Mouse (Mus musculus): ENCODE measurements around the gene Fam83f. TPM values are rescaled to one million over a fixed set of nuclear protein-coding genes. Genes with fewer than 3 reads are reported as not detected.

Fam83f gene
- total RNA-seq, 2 experiments from 2014 or later: 0.17 to 0.23 TPM

DNA sequence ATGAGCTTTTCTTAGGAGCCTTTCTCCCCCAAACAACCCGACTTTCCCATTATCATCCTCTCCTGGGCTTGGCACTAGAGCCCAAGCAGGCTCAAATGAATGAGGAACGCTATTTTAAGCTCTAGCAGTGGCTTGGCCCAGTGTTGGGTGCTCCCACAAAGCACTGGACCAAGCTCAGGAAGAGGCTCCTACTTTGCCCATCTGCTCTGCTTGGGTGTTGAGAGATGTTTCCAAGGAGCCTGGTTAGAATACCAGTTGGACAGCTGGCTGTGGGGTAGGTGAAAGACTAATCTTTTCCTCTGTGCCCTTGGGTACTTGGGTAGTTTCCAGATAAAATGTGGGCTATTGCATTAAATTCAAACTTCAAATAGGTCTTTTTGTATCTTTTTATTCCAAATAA, 1.2 kb downstream of the Fam83f start:
- DNase-seq: no peak

DNA sequence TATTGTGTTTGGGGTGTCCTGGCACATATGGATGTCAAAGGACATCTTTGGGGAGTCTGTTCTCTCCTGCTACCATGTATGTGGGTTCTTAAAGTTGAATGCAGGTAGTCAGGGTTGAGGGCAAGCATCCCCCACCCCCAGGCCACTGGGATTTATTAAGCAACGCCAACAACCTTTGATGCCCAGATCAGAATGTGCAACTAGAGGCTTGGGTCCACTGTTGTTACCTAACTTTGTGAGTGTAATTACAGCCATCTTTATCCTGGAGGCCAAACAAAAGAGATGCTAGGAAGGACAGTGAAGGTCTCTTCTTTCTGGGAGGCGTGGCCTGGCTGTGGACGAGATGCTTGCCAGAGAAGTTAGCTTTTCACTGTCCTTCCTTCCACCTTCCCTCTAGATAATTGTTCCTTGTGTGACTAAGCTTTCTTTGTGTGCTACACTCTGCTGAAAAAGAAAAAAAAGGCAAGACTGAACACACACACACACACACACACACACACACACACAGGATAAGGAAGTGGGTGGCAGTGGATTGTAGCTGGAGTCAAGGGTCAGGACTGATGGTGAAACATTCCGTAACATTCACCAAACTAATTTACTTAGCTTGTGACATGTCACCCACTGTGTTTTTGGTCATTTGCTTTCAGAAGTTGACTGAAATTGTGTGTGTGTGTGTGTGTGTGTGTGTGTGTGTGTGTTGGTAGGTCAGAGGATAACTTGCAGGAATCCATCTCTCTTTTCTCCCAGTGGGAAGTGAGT, 1.9 kb downstream of the Fam83f start:
- no peak for DNase-seq

DNA sequence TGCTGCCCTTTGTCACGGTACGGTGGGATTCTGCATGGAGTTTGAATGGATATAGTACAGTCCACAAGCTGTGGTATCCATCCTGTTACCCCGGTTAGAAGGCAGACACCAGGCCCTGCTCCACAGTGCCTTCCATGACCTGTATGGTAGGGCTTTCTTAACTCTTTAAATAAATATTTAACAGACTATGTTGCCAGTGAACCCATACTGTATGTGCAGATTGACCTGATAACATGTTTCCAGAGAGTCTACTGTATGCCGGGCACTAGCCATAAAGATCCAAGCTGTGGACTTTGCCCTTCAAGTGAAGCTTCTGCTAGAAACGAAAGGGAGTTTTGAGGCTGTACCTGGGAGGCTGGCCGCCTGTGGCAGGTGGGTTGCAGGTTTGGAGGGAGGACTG, 3.1 kb downstream of the Fam83f start:
- no peak for DNase-seq

DNA sequence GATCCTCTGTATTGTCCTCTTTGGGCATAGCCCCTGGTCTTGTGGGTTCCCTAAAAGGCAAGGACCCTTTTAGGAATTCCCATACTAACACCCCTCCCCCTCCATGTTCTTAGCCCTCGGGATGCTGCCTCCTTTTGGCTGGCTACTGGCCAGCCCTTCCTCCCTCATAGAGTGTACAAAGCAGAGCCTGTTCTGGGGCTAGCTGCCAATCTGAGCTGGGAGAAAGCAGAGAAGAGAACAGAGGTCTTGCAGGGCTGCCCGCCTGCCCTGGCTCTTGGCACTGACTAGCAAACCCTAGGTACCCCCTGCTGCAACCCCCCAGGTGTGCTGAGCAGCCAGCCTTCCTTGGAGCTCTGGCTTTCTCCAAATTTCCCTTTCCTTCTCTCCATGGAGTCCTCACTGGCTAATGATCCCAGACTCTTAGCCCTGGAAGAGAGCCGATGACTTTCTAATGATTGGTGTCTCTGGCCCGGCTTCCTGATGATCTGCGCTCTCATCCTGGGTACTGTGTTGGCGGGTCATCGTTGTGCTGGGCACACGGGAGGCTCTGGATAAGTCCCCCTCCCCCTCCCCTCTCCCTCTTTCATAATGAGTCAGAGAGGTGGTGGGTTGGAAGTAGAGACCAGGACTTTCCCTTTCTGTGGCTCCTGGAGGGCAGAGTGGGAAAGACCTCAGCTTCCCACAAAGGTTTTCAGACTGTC, 8.0 kb downstream of the Fam83f start:
- peak; percentile 62 for DNase-seq

DNA sequence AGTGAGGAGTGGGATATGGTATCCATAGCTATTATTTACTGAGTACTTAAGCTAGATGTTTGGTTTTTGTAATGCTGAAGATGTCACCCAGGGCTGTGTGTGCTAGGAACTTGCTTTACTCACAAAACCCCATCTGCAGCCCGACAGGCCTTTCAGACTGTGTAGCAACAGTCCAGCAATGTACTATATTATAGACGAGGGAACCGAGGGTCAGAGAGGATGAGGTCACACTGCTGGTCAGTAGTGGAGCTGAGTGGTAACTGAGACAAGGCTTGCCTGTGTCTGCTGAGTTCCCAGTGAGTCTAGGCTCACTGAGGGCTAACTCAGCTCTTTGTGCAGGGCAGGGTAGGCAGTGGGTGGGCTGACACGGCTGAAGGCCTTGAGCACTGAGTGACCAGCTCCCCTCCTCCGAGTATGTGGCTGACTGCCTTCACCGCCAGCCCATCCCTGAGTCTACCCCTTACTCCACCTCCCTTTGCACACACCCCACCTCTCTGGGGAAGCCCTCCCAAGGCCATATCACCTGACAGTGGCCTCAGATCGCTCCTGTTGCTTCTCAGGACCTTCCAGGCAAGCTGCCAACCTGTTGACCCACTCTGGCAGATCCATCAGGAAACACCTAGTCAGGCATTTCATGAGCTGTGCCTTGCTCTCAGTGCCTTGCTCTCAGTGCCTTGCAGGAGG, 8.8 kb downstream of the Fam83f start:
- DNase-seq: peak; percentile 63

DNA sequence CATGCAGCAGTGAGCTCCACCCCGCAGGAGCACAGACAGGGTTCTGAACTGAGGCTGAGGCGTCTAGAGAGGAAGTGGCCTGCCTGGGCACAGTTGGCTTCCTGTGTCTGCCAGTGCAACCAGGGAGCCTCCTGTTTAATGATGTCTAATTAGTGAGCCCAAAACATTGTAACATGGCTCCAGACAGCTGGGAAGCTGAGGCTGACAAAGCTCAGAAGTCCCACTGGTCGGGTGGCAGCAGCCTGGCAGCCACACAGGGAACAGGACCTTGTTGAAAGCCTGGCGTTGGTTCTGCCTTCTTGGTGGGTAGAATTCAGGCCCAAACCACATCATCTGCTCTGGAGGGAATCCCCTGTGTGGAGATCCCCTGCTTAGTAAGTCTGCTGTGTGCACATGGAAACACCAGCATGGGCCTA, 9.8 kb downstream of the Fam83f start:
- no peak for DNase-seq

DNA sequence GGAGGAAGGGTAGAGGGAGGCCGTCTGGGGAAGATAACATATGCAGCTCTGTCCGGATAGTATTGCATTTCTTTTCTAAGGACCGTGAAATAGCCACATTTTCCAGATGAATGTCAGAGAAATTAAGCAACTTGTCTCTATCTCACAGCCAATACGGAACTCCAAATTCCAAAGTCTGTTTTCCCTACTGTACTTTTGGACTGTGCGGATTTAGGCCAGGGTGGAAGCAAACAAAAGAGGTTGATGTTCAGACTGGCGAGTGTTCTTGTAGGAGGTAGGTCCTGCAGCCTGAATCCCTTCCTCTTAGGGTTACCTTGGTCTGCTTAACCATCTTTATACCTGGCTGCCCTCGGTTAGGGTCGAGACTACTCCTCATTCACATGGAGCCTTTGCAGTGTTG, 10.7 kb downstream of the Fam83f start:
- DNase-seq: no peak

DNA sequence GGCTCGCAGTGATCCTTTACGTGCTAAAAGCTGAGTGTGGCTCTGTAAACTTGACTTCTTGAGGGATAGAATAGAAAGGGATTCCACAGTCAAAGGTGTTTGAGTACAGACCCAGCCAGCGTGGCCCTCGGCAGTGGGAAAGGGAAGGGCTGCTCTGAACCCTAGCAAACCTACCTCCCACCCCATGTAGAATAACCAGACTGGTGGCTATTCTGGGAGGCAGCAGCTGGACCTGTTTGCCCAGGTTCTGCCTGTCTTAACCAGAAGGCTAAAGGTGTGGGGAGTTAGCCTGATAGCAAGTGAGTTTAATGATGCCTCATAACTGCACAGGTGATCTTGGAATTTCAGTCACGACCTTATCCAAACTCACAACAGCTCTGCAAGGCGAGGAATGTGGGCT, 11.5 kb downstream of the Fam83f start:
- no peak for DNase-seq

DNA sequence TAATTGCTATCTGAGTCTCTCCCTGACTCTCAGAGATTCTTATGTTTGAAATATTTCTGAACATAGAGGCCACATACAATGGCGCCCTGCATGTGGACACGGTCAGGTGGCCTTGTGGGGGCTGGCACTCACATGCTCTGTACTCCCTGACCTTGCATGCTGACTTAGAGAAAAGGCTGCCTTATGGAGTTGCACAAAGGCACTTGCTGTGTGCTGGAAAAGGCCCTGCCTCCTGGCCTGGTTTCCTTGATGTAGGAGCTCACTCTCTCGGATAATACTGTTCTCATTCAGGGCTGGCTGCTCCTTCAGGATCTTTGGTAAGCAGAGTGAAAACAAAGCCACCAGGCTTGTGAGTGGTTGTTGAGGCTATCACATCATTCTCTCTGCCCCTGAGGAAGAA, 12.3 kb downstream of the Fam83f start:
- no peak for DNase-seq

DNA sequence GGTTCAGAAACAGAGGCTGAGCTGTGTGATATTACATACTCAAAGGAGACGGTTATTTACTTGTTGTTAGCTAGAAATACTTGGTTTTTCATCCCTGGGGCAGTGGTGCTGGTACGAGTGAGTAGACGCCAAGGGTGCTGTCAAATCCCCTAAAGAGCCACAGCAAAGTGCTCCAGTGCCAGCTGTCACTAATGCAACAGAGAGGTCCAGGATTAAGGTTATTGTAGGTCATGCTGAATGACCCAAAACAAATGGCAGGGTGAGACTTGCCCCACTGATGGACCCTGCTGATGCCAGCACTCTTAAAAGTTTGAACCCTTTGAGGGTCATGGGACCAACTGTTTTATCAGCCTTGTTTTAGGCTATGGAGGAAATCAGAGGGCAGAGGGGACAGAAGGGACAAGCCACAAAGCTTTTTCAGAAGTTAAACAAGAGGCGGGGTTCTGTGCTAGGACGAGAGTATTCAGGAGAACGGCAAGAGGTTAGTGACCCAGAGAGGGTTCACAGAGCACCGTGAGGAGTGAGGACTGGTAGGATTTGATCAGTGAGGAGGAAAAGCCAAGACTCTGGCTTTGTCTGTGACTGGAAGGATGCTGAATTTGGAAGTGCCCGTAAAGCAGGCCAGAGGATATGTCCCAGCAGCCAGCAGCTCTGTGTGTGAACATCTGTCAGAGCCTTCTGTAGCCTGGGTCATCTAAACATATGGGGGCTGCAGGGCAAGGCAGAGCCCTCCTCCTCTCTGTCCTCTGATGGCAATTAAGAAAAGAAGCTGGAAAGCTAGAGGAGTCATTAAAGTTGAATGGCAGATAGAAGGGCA, 13.3 kb downstream of the Fam83f start:
- DNase-seq: no peak

DNA sequence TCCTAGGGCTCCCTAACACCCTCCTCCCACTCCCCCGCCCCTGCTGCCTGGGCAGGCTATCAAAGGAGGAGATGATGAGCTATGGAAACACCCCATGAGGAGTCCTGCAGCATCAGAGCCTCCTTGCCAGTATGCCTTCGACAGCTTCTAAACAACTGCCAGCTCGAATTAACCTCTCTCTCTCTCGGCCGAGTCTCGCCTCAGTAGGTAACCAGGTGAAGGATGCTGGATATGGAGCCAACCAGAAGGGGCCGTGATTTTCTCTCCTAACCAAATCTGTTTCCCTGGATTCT, 13.9 kb downstream of the Fam83f start:
- DNase-seq: no peak

DNA sequence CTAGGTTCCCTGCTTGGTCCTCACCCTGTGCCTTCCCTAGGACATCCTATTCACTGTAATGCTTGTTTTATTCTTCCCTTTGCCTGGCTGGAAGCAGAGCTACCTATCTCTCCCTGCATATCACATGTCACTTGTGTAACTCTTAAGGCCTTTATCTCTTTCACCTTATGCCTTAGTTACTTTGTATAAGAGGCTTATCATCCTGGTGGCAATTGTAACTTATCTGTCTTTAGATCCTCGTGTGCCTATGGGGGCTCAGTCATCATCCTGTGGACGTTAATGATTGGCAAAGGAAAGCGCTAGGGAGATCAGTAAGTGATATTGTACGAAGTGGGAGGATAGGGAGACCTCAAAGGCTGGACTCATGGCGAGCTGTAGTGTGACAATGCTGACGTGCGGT, 16.9 kb downstream of the Fam83f start:
- no peak for DNase-seq

DNA sequence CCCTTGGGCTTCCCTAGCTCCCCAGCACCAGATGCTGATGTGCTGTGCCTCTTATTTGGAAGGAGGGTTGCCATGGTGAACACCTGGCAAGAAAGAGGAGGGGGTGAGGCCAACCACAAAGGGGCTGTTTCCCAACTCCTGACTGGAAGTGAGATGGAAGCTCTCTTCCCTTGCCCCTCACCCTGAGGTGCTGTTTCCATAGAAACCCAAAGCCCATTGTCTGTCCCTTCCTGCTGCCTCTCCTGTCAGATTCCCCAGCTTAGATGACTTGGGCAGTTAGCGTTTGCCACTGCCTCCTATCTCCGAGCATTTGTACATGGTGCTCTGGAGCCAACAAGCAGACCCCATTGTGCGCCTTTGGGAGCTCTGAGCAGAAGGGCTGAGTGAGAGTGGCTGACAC, 21.8 kb downstream of the Fam83f start:
- DNase-seq: no peak

DNA sequence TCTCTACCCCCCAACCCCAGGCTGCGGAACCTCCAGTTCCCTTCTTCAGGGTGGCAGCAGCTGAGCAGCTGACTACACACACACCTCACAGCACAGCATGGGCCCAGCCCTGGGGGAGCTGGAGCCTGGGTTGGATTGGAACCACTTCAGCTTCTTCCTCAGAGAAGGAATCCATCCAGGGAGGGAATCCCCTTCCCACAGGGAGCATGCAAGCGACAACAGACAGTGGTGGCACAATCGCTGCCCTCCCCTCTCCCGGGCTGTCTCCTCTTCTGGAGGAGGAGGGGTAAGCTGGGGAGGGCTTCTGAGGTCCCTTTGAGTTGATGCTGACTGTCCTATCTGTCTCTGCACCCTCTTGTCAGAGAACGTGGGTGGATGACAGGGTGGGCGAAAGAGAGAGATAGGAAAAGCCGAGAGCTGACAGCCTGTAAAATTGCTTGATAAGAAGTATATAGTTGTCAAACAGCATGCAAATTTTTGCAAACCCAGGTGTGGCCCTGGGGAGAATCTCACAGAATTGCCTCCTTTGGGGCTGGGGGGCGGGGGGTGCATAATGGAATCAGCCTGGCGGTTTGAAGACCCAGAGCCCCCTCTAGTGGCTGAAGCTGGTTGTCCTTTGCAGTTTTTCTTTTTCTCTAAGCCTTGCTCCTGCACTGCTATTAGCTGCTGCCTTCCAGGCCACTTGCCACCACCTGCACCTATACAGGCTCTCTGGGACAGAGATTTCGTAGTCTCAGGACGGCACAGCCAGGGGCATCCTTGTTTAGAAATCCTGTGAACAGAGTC, 22.7 kb downstream of the Fam83f start:
- DNase-seq: peak; percentile 74

DNA sequence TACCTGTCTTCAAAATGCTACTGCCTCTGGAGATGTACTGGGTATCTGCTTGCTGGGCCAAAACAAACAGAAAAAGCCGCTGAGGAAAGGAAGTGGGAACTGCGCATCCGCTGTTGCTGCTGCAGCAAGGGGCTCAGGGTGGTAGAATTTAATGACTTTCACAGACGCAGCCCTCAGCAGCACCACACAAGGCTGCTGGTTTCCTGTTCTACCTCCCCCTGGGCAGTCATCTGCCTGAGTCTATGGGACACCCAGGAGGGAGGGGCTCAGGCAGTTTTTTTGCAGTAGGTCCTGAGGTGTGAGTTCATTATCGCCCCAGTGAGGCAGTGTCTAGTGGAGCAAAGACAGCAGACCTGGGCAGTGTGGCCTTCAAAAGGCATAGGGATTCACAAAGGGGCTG, 25.9 kb downstream of the Fam83f start:
- no peak for DNase-seq

DNA sequence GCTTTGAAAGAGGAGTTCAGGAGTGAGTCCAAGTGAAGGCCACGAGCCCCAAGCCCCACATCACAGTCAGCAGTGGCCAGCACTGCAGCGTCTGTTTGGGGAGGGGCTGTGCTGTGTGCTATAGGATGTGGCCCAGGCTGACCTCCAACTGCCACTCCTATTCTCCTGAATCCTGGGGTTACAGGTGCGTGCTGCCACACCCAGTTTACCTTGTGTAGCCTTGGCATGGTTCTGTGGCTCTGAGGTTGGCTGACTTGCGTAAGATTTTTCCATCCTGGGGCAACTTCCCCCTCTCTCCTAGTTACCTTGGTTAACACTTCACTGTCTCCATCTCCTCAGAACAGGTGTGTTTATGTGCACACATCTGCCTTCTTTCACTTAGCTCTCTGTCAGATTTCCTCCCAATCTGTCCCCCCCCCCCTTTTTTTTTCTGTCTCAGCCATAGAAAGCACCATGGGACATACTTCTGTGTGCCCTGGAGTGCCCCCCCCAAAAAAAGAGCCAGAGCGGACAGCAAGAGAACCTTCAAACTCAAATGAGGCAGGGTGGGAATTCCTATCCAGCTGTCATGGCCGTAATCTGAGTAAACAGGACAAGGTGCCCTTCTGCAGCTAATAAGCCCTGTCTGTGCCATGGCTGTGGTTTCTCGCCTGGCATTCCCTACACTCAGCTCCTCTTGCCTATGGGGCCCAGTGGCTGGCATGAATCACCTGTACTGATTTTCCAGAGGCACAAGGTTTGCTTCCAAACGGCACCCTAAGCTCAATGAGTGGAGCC, 30.0 kb downstream of the Fam83f start:
- no peak for DNase-seq

DNA sequence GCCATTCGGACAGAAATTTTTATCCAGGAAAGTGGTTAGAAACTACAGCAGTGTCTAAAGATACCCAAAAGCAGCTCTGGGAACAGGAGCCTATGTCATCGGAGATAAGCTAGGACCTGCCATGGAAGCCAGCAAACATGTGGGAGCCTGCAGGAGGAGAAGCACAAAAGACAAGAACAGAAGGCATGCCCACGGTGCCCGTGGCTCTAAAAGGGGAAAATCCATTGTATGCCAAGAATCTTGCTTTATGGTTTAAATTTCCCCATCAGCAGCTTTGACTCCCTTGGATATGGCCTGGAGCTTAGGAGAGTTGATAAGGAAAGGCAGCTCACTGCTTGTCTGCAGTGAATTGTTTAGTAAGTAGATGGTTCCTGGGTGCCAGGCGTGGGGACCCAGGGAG, 31.3 kb downstream of the Fam83f start:
- no peak for DNase-seq

DNA sequence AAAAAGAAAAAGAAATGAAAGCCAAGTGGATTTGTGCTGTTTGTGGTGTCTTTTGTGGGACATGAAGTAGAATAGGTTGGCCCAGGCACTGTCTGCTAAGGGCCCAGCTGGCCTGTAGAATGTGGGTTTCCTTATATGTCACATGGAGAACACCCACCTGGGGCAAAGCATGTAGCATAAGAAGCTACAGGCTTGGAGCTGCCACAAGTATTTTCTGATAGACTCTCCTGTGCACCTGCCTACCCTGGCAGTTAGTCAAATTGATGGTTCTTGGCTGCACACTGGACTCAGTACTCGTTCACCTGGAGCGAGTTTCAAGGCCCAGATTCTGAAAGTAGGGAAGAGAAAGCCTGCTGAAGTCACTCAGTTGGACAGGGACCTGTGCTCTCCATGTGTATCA, 31.8 kb downstream of the Fam83f start:
- no peak for DNase-seq

DNA sequence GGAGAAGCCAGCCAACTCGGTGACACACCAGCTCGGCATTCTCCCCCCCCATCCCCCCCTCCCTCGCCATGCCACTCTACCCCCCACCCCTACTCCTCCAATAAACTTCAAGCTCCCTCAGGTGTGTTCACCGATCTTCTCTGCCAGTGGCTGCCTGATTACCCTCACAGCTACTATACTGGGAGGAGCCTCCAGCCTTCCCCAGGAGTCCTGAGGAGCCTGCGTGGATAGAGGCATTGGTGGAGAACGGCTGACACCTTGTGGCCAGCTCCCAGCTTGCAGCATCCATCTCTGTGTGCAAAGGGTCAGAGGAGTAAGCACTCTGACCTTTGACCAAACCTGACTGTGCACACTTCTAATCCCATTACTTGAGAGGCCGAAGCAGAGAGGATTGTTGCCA, 32.6 kb downstream of the Fam83f start:
- peak; percentile 85 for DNase-seq

DNA sequence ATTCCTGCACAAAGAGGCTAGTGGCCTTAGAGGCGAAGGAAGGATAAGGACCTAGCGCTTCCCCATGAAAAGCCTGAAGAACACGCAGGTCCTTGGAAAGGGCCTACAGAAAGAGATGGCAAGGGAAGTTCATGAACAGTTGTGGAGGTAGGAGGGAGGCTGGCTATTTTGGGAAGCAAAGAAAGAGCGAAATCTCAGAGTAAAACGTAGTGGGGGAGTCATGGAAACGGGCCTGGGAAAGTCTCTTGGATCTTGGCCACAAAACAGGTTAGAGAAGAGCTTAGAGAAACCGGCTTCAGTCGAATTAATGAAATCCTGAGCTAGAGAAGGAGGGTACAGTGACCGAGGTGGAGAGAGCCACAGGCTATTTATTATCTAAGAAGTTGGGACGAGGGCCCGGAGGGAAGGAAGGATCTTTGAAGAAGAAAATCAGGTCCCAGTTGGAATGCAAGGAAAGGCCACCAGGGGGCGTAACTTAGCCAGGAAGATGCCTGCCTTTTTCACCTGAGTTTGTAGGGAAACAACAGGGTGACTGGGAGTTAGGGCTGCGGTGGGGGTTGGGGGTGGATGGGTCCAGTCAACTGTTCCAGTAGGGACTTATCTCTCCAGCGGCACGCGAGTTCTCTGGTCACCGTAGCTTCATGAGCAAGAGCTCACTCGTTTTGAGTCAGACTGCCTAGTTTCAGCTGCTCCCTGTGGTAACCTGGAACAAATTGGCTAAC, 34.3 kb downstream of the Fam83f start:
- DNase-seq: peak; percentile 87

DNA sequence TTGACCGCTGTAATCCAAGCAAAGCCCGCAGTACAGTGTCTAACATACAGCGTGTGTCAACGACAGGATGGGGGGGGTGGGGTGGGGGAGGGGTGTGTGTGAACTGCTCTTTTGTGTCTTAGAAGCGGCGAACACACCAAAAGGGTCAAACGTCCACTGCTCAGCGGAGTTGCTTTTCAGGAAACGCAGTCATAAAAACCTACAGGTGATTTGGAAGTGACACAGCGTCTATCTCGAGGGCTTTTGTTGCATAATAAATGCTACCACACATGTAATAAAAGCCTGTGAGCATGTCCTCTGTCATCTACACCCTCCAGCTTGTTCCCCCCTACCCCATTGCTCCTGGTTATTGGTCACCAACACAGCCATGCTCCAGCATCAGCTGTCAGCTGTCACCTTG, 34.9 kb downstream of the Fam83f start:
- DNase-seq: no peak
